Mouse (Mus musculus): ENCODE measurements around the gene Dnttip2.

The Dnttip2 gene

DNA sequence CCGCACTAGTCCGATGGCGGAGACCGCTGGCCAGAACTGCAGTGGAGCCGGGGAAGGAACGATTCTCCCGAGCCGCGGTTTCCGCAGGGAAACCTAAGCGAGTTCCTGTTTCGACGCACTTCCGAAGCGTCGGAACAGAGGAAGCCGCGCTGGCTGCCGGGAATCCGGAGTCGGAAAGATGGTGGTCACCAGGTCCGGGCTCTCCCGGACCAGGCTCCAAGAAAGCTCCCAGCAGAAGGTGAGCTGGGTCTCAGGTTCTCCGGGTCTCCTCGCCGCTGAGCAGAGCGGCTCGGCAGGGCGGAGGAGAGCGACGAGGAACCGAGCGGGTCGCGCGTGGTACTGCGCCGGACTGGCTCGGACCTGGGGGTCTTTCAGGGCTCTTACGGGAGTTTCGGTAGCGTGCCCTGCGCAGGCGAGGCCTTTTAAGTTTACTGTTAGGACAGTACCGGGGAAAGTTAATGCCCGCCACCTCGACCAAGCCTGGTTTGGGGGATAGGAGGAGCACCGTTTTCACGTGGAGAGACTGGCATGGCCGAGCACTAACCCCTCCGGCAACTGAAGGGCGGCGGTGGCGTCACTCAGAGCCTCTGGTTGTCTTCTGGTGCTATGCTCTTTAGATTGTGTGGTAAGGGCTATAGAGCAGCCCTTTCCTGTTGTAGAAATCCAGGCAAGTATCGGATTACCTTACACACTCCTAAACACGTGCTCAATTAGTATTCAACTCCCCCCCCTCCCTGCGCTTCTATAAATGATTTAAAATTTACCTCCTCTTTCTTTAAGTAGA is at the start of gene Dnttip2:
Gene Dnttip2, plus strand, starts transcription at position 148 of the 784 bp plus-strand sequence.
- under 1% methylated on average over 57 of the region's 57 CpGs for WGBS

DNA sequence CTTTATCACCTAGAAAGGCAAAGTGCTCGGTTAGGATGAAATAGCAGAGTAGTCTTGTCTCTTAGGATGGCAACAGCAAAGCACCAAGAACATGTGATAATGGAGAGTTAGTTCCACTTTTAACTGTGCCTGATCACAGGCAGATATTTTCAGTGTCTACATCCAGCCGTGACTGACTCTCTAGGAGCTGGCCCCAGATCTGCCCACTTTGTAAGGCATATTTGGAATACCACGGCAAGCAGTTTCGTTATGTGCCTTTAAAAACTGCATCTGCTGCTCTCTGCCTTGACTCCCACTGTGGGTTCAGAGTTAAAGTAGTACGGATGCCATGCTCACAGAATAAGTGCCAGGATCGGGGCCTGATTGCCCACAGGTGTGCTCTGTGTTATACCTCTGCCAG is 47.2 kb upstream of the Dnttip2 start:
- WGBS = 55% methylated on average over 6 of the region's 6 CpGs

DNA sequence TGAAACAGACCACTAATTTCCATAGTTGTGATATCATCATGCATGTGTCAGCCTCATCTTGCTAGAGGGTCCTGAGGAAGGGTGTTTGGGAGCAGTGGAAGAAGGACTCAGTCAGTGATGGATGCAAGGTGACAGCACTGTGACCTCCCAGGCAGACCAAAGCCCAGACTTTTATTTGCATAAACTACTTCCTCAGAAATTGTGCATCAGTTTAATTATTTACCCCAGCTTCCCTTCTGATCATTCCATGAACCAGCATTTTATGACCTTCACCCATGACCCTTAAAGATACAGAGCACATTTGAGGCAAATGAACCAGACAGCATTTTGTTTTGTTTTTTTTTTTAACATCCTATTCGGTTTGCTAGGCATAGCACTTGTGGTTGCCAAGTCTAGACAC is 38.4 kb upstream of the Dnttip2 start:
- WGBS = 23% methylated on average over 1 of the region's 1 CpGs

DNA sequence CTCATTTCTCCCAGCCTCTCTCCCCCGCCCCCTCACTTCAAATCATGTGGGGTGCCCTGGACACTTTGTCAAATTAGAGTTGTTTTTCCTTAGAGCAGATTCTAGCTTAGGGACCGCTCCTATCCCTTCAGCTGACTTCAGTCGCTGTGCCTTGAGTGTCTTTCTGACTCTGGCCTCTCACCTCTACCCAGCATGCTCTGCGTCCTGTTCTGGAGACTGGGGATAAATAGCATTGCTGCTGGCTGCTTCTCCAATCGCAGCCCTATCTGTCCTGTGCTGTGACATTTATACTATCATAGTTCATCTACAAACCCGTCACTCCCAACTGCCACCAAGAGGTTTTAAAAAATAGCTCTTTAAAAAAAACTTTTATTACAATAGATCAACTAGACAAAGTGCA is 31.3 kb upstream of the Dnttip2 start:
- WGBS = 61% methylated on average over 6 of the region's 6 CpGs

DNA sequence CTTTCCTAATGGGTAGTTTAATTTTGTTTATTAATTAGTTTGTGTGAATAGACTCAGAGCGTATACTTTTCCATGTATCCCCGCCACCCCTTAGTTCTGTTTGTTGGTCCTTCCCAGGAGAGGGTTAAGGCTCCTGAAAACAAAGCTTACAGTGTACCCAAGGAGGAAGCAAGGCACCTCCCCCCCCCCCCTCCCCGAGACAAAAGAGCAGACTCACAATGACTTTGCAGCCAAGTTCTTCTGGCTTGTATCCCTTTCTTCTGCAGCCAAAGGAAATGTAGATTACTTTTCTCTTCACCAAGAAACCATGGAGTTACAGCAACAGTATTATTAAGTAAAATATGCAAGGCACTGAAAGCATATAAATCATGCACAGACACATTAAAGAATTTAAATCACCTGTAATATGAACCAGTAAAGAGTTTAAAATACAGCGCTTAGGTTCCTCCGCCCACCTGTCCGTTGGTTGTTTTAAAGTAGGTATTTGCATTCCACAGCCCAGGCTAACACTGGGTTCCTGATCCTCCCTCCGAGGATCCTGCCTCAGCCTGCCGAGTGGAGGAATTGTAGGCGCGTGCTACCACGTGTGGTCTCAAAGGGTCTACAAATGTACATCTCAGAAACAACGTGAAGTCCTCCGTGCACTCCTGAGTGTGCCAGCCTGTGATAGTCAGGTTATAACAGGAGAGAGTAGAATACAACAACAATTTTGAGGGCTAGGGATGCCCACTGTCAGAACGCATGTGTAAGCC is 30.6 kb upstream of the Dnttip2 start:
- 42% methylated on average over 14 of the region's 14 CpGs for WGBS

DNA sequence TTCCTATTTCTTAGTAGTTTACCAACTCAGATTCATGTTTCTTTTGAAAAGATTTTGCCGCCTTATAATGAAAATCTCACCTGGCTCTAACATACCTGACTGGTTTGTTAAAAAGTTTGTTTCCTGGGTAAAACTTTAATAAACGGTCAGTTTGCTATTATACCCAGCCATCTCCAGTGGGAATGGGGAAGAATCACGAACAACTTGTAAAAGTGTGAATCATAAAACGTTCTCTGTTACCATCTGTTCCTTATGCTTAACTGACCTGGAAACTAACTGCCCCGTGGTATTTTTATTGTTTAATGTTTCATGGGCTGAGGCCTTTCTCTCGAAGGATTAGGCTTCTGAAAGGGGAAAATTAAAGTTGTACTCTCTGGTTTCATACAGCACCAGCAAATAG is 29.4 kb upstream of the Dnttip2 start:
- 34% methylated on average over 6 of the region's 6 CpGs for WGBS

DNA sequence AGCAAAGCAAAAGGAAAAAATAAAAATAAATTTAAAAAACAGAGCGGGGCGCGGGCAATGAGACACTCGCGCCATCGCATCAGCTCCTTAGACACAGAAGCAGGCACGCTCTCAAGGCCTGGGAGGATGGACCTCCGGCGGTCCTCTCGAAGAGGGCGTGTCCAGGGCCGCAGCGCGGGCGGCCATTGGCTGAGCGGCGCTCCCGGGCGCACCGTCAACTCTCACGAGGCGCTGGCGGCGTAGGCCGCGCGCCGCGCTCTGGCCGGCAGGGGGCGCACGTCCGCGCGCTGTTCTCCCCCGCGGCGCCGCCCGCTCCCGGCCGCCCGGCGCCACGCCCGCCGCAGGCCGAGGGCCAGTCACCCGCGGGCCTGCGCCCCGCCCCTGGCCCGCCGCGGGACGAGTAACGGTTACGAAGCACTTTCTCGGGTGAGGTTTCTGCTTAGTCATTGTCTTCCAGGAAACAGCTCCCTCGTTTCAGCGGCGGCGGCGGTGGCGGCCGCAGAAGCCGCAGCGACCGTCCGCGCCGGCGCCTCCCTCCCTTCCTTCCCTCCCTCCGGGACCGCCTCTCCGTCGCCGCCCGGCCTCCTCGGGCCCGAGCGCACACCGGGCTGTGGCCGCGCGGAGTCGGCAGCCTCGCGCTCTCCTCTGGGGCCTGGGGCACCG is 28.8 kb upstream of the Dnttip2 start, which contains the start of gene Gclm:
Gene Gclm, plus strand, starts transcription at position 343 of the 663 bp plus-strand sequence.
- WGBS = under 1% methylated on average over 70 of the region's 90 CpGs

DNA sequence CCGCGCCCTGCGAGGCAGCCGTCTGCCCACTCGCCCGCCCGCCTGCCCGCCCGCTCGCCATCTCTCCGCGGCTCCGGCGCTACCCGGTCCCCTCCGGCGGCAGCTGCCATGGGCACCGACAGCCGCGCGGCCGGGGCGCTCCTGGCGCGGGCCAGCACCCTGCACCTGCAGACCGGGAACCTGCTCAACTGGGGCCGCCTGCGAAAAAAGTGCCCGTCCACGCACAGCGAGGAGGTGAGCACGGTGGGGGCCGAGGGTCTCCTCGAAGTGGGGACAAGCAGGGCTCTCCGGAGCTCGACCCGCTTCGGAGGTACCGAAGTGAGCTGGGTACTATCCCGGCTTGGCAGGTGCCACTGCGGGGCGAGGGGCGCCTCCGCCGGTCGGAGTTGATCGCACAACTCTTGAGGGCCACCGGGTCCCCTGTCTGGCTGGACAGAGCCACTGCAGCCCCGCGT is 28.3 kb upstream of the Dnttip2 start:
- under 1% methylated on average over 47 of the region's 50 CpGs for WGBS

DNA sequence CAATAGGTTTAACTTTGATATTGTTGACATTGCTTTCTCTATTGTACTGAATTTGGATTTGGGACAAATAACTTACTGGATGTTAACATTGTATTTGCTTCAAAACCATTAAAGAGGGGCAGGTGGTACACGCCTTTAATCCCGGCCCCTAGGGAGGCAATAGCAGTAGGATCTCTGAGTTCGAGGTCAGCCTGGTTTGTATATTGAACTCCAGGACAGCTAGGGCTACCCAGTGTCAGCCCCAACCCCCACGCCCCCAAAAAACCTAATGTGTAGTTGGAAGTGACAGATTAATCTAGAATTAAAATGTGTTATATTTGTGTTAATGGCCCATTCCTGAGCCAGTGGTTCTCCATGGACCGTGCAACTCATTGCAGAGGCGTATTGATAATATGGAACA is 27.8 kb upstream of the Dnttip2 start:
- WGBS = 34% methylated on average over 6 of the region's 6 CpGs

DNA sequence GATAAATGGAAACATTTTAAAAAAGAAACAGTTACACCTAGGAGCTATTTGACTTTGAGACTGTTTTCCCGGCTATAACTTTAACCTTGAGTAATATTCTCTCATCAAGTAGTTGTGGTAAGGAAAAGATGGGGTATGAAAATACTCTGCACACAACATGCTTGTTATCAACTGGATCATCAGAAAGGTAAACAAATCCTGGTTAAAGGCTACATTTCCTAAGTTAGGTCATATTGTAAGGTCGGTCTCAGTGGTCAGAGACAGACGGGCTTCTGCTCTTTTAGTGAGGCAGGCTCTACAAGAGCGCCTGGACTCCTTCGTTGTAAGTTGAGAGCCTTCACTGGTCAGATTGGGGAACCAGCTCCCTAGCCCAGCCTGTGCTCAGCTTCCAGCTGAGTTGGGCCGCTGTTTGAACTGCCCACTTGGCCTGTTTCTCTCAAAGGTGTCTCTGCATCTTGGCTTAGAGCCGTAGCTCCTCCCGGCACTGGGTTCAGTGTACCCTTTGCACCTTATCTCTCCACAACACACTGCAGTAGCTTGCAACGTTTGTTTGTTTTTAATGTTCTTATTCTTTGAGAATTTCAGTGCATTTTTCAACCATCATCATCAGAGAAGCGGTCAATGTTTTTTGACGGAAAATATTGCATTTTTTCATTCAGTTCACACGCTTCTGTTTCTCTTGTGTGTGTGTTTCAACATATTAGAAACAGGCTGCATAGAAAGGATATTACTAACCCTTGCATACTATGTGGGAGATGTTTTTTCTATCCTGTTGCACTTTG is 27.0 kb upstream of the Dnttip2 start:
- WGBS = 52% methylated on average over 12 of the region's 12 CpGs

DNA sequence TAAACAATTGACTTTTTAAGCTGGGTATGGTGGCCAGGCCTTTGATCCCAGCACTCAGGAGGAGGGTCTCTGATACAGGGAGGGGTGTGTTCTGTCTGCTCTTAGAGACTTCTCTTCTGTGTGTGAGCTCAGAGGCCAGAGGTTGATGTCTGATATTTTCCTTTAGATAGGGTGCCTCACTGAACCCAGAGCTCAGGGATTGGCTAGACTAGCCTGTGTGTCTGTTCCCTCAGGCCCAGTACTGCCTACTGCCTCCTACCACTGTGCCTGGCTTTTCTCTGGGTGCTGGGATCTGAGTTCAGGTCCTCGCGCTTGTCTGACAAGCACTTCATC is 26.5 kb upstream of the Dnttip2 start:
- 86% methylated on average over 2 of the region's 2 CpGs for WGBS

DNA sequence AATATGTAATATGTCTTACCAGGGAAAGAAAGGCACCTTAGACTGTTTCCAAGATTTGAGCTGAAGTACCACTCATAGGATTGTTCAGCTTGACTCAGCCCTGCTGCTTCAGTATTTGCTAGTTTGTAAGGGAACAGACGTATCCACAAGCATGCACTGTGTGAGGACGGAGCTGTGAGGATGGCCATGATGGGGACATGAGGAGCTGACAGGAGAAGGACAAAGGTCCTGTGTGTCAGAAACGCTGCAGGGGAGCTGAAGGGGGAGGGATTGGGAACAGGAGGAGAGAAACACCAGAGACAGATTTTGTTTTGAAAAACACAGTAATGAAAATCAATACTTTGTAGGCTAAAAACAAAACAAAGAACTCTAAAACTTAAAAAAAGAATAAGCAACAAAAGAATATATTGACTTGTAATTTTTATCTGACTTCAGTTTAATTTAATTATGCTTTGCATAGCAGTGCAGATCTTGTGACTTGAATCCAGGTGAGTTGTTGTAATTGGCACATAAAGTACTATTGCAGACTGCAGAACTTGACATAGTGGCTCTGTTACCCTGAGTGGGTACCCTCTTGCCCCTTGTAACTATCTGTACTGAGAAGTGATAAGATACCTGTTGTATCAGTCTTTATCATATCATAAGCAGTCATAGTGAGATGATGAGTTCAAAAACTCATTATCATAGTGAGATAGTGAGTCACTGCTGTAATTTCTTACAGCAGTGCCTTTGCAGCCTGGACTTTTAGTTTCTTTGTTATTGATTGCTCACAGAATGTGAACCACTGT is 21.5 kb upstream of the Dnttip2 start:
- 54% methylated on average over 3 of the region's 3 CpGs for WGBS

DNA sequence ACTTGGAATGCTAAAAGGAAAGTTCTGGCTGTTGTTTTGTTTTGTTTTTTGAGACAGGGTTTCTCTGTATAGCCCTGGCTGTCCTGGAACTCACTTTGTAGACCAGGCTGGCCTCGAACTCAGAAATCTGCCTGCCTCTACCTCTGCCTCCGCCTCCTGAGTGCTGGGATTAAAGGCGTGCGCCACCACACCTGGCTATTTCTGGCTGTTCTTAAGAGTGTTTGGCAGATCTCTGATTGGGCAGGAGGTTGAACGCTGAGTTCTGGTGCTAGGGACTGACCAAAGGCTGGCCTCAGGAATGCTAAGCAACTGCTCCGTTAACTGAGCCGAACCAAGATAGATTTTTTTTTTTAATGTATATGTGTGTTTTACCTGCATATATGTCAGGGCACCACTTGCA is 20.1 kb upstream of the Dnttip2 start:
- 88% methylated on average over 7 of the region's 7 CpGs for WGBS

DNA sequence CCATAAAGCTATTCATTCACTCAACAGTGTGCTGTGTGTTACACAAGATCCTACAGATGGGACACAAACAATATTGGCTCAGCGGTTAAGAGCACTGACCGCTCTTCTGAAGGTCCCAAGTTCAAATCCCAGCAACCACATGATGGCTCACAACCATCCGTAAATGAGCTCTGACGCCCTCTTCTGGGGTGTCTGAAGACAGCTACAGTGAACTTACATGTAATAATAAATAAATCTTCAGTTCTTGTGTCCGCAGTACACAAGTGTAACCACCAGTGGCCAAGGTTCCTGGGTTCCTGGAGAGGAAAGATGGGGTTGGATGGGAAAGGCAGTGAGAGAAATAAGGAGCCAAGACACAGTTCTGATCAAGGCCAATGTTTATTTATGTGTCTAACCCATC is 4.2 kb upstream of the Dnttip2 start:
- WGBS = 80% methylated on average over 5 of the region's 5 CpGs

DNA sequence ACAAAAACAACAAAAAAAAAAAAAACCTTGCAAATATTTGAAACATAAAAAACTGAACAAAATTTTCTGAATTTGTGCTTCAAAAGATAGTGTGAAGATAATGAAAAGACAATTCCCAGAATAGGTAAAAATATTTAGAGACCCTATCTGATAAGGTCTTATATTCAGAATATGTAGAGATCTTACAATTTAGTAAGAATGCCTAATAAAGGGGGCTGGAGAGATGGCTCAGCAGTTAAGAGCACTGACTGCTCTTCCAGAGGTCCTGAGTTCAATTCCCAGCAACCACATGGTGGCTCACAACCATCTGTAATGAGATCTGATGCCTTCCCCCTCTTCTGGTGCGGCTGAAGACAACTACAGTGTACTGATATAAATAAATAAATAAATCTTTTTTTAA is 1.6 kb upstream of the Dnttip2 start:
- WGBS = 41% methylated on average over 1 of the region's 1 CpGs

DNA sequence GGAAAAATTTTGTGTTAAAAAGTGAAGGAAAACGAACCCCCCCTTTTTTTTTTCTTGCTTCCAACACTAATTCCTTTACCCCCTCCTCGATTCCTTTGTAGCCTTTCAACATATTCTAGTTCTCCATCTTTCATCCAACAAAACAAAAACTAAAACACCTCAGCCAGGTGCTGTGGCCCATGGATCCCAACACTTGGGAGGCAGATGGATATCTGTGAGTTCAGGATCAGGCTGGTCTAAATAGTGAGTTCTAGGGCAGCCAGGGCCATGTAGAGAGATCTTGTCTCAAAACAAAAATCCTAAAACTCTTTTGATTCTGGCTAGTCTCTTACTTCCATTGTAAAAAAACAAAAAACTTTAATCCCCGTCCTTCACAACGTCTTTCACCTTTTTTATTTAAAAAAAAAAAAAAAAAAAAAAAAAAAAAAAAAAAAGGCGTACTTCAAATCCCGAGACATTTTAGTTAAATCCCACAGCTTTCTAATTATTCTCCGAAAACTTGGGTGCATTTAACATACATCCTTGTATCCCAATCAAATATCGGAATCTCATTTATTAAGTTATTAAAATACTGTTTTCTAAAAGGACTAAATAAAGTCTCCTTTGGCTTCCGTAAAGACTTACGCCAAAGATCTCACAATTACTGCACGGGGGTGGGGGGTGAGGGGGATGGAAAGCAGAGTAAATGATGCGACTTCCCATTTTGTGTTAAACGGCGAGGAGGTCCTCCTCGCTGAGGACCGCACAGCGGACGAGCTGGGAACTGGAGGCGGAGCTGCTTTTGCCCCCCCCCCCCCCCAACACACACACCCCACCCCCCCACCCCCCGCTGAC is 564 bp upstream of the Dnttip2 start:
- 8% methylated on average over 20 of the region's 20 CpGs for WGBS

DNA sequence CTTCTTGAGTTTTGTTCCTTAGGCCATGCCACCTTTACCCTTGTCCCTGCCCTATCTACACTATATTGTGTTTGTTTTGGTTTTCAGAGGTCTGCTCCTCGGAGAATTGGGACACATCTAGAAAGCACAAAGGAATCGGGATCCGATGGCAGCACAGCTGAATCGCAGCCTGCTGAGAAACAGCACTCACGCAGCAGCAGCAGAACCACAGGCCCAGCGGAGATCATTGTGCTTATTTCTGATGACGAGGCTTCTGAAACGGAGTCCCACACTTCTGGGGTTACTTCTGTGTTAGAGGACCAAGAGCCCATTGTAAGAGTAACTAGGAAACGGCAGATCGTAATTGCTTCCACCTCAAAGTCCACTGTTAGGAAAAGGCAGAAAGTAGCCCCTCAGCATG is 923 bp downstream of the Dnttip2 start:
- 68% methylated on average over 10 of the region's 10 CpGs for WGBS

DNA sequence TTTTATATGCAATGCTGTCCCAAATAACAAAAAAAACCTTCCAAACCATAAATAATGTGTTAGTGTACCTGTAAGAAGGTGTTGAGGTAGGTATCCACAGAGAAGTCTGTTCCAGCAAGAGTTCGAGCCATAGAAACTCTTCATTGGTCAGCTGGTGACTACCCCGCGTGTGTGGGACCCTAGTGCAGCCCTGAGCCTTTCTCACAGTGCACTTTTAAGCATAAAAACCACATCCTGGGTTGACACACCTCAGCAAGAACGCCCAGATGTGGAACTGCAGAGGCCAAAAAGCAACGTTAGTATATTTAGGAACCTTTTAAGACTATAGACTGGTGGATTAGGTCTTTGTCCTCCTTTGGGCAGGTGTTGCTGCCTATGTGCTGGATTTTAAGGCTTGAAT is 13.0 kb downstream of the Dnttip2 start:
- WGBS = 81% methylated on average over 5 of the region's 5 CpGs

DNA sequence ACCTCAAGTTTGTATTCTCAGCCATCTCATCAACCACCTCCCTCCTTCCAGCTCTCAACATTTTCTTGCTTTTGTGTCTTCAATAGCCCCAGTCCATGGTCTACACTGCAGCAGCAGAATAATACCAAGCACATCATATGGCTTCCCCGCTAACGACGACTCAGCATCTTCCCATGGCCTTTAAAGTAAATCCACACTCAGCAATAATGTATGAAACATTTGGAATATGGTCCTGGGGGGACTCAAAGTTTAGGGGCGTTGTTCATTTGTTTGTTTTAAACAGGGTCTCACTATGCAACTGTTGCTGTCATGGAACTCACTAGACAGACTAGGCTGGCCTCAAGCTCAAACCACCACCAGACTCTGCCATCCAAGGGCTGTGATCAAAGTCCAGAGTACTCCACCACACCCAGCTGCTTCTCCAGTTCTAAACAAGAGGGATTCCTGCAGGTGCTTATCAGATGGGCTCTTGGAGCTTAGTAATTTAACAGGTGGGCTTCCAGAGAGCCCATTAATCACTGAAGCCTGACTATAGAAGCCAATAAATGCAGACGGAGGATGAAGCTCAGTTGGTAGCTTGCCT is 14.5 kb downstream of the Dnttip2 start:
- 83% methylated on average over 5 of the region's 5 CpGs for WGBS

DNA sequence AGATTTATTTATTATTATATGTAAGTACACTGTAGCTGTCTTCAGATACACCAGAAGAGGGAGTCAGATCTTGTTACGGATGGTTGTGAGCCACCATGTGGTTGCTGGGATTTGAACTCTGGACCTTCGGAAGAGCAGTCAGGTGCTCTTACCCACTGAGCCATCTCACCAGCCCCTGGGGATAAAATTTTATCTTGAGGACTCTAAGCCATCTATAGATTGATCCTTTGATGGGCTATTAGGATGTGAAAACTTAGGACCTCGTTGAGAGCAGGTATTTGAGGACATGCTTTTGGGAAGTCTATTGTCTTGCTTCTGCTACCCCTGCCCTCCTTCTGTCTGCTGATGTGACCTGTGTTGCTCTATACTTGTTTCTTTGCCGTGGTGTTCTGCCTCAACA is 15.2 kb downstream of the Dnttip2 start:
- WGBS = 66% methylated on average over 4 of the region's 4 CpGs
